Mouse (Mus musculus) C2C12 (cell line): Measurements from ENCODE around the gene Plppr5. TPM values are rescaled to one million over a fixed set of nuclear protein-coding genes. Genes with fewer than 3 reads are reported as not detected.

Source experiments
- H3K27me3 ChIP-seq: one replicate; pipeline ENCODE4 v1.6.1; 2011; ENCODE audit not compliant: control insufficient read depth, insufficient read depth, insufficient read length
- H3K36me3 ChIP-seq: one replicate; pipeline ENCODE4 v1.6.1; 2011; ENCODE audit not compliant: control insufficient read depth, insufficient read depth
- H3K4me3 ChIP-seq: one replicate; pipeline ENCODE4 v1.5.1; 2011; ENCODE audit warnings: mild to moderate bottlenecking, control low read depth; ENCODE audit not compliant: poor library complexity, insufficient read depth, severe bottlenecking
- H3K79me2 ChIP-seq: one replicate; pipeline ENCODE4 v1.6.1; 2011; ENCODE audit not compliant: control insufficient read depth, insufficient read depth
- H3K79me3 ChIP-seq: one replicate; pipeline ENCODE4 v1.6.1; 2011; ENCODE audit warnings: low read depth, control low read depth
- H3ac ChIP-seq: one replicate; pipeline ENCODE3; 2011; ENCODE audit warnings: low read depth; ENCODE audit not compliant: control insufficient read depth, insufficient read length
- CEBPB ChIP-seq: IDR thresholded peaks from one replicate; pipeline ENCODE4 v1.6.1; 2011; ENCODE audit warnings: low read depth, mild to moderate bottlenecking, control low read depth, moderate library complexity
- CTCF ChIP-seq: IDR thresholded peaks from one replicate; pipeline ENCODE4 v1.5.1; 2011; ENCODE audit not compliant: control insufficient read depth, insufficient read depth, insufficient read length
- FOSL1 ChIP-seq: IDR thresholded peaks from one replicate; pipeline ENCODE4 v1.8.0; 2011; ENCODE audit warnings: mild to moderate bottlenecking, low read length; ENCODE audit not compliant: poor library complexity, insufficient read depth, severe bottlenecking
- MAX ChIP-seq: IDR thresholded peaks from one replicate; pipeline ENCODE4 v1.6.1; 2011; ENCODE audit warnings: mild to moderate bottlenecking, control low read depth
- MYOD1 ChIP-seq: IDR thresholded peaks from one replicate; pipeline ENCODE4 v1.6.1; 2011; ENCODE audit warnings: low read depth; ENCODE audit not compliant: control insufficient read depth, insufficient read length
- MYOG ChIP-seq: IDR thresholded peaks from one replicate; pipeline ENCODE4 v1.6.1; 2011; ENCODE audit not compliant: control insufficient read depth, insufficient read length; ENCODE audit errors: extremely low read depth
- USF1 ChIP-seq: IDR thresholded peaks from one replicate; pipeline ENCODE4 v1.6.1; 2011; ENCODE audit warnings: low read depth, mild to moderate bottlenecking, control low read depth, moderate library complexity
- polyA plus RNA-seq: library from polyadenylated mRNA; unstranded; fragments of >200 nt; fragmentation: generic; extraction: Trizol; gene quantifications from one replicate; pipeline ENCODE4 v1.2.1, GENCODE M21; 2012; ENCODE audit warnings: missing spikeins

Plppr5 gene
- polyA plus RNA-seq, 1 experiment: not detected

DNA sequence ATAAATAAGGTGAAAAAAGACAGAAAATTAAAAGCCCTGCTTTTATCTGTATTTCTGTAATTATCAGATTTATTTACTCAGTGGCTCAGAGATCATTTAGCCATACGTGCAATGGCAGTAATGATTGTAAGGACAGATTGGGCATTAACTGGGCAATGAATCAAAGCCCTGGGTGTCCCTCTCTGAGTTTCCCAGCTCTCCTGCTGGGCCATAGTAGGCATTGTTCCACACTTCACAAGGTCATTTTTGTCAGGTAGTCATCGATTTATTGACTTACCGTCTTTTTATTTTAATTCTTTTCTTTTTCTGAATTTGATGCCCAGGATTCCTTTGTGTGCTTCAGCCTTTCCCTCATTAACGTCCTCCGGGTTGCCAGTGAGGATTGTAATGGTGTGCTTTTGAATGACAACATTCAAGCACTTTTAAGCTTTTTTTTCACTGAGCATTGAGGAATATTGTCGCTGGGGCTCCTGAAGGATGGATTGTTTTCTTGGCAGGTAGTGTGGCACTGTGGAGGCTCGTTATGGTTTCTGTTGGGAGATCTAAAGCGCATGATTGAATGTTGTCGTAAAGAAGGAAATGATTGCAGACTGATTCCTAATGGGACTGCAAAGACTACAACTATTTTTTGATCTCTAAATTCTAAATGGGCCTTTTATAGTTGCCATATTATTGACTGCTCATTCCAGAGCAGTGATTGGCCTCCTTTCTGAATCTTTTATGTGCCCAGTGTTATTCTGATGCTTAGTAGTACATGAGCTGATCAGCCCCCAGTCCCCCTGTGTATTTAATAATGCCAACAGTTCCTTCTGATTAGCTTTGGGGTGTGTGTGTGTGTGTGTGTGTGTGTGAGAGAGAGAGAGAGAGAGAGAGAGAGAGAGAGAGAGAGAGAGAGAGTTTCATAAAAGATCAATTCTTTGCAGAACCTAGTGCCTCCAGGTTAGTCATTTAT lies 154.8 kb downstream of the Plppr5 start:
- no peak overlapping the region for H3K4me3 ChIP-seq
- TF ChIP-seq MAX (no peak), FOSL1 (no peak), CEBPB (no peak), MYOD1 (no peak), USF1 (no peak), CTCF (no peak), MYOG (no peak)

DNA sequence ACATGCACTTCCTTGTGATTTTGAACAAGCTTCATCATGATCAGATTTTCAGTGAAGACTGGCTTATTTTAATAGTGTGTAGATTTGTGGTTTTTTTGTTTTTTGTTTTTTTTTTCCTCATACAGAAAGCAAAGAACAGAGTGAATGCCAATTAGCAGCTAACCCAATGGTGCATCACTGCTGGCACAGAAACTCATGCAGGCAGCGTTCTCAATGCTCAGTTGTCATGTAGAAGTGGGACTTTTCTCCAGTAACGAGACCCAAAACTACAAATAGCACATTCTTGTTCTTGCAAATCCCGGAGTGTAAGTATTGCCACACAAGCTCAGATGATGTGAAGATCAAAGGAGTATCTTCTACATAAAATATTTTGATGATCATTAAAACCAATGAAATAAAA lies 156.9 kb downstream of the Plppr5 start:
- Histone ChIP-seq H3K36me3 (no peaks in the 10 kb centered on the region), H3K27me3 (no peaks in the 10 kb centered on the region), H3K79me2 (no peaks in the 10 kb centered on the region), H3ac (no peak overlapping the region), H3K79me3 (no peaks in the 10 kb centered on the region), H3K4me3 (no peak overlapping the region)
- TF ChIP-seq MYOG (no peak), CEBPB (no peak), MAX (no peak)

More for the DNA sequence above, 154.8 kb downstream of the Plppr5 start:
- H3K36me3 ChIP-seq: no peaks in the 10 kb centered on the region
- no peaks in the 10 kb centered on the region for H3K79me2 ChIP-seq
- H3K27me3 ChIP-seq: no peaks in the 10 kb centered on the region
- H3K79me3 ChIP-seq: no peaks in the 10 kb centered on the region
- H3ac ChIP-seq: no peak overlapping the region

DNA sequence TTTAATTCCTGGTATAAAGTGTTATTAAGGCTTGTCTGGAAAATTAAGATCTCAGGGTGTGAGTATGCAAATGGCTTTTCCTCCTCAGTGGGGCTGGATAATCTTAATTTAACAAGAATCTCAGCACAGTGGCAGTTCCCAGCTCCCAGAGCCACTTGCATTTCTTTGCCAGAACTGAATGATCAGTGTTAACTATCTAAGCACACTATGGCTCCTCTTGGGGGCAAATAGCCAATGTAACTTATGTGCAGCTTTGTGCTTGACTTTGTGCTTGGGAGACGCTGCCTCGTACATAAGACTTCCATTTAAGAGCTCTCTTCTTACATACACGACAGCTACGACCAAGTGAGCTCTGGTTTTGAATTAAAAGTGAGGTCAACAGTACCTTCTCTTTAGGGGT lies 158.0 kb downstream of the Plppr5 start:
- Histone ChIP-seq H3K4me3 (no peak overlapping the region), H3K27me3 (no peaks in the 10 kb centered on the region), H3K79me2 (no peaks in the 10 kb centered on the region), H3K36me3 (no peaks in the 10 kb centered on the region), H3K79me3 (no peaks in the 10 kb centered on the region), H3ac (no peak overlapping the region)
- TF ChIP-seq MYOD1: no peak
- no peak for TF ChIP-seq MAX
- TF ChIP-seq FOSL1: no peak

Other genes starting within 250 kb of the Plppr5 start
- gene Plppr4, start 214.0 kb upstream of the Plppr5 start, polyA plus RNA-seq: not detected